Mouse (Mus musculus): ENCODE data around the gene Fbxo22. TPM values are rescaled to one million over a fixed set of nuclear protein-coding genes. Genes with fewer than 3 reads are reported as not detected.

Fbxo22 gene
- polyA plus RNA-seq, 1 experiment = 22.1 TPM

DNA sequence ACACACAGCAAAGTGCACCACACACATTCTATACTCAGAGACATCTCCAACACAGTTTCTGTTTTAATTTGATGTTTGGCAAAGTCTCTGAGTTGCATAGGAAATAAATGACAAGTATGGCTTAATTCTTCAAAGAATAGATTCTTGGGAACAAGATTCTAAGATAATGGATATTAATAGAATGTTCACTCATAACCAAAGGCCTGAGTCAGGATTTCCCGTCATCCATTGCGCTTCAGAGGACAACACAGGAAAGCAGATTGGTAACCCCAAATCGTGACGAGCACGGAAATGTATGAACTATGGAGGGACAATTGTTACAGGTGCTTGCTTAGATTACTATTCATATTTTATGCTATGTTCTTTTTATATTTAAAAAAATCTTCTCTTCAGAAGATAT, 46.3 kb downstream of the Fbxo22 start:
- no peak for TF ChIP-seq TCF12 (IDR thresholded peaks at IDR 0.05; ENCODE audit: insufficient read depth, poor library complexity, severe bottlenecking)
- no peak for TF ChIP-seq MYOG (IDR thresholded peaks at IDR 0.05; ENCODE audit: control insufficient read depth in 1 of 3, insufficient read depth in 1 of 3, insufficient read length in 2 of 3, low read depth in 2 of 3)
- TF ChIP-seq MAX (IDR thresholded peaks at IDR 0.05; ENCODE audit: low read depth) = no peak
- TF ChIP-seq USF1 (IDR thresholded peaks at IDR 0.05; ENCODE audit: low read depth) = no peak
- Histone ChIP-seq H3K4me2 (ENCODE audit: low read depth) (no peak overlapping the region), H3K79me2 (ENCODE audit: control insufficient read depth, insufficient read depth) (no peaks in the 10 kb centered on the region), H3ac (ENCODE audit: control insufficient read depth, insufficient read length) (no peak overlapping the region), H3K4me3 (no peak overlapping the region), H3K27me3 (ENCODE audit: control insufficient read depth, insufficient read depth, insufficient read length) (no peaks in the 10 kb centered on the region), H3K36me3 (ENCODE audit: control insufficient read depth, insufficient read depth) (no peaks in the 10 kb centered on the region)

- Histone ChIP-seq H3K27me3 (ENCODE audit: control insufficient read depth, insufficient read depth, insufficient read length) (no peaks in the 10 kb centered on the region), H3ac (ENCODE audit: control insufficient read depth, insufficient read length) (no peak overlapping the region), H3K4me3 (no peak overlapping the region), H3K79me2 (ENCODE audit: control insufficient read depth, insufficient read depth) (no peaks in the 10 kb centered on the region), H3K4me2 (ENCODE audit: low read depth) (no peak overlapping the region), H3K36me3 (ENCODE audit: control insufficient read depth, insufficient read depth) (no peaks in the 10 kb centered on the region)
- TF ChIP-seq POLR2AphosphoS2 (IDR thresholded peaks at IDR 0.05; ENCODE audit: insufficient read length, low read depth) (no peak), E2F4 (IDR thresholded peaks at IDR 0.05; ENCODE audit: insufficient read depth) (no peak), TCF12 (IDR thresholded peaks at IDR 0.05; ENCODE audit: insufficient read depth, poor library complexity, severe bottlenecking) (no peak), USF1 (IDR thresholded peaks at IDR 0.05; ENCODE audit: low read depth) (no peak), REST (IDR thresholded peaks at IDR 0.05; ENCODE audit: insufficient read depth, insufficient read length) (no peak), POLR2A (IDR thresholded peaks at IDR 0.05; ENCODE audit: insufficient read length, low read depth) (no peak), CEBPB (IDR thresholded peaks at IDR 0.05; ENCODE audit: insufficient read depth, poor library complexity, severe bottlenecking) (no peak), SRF (IDR thresholded peaks at IDR 0.05; ENCODE audit: control insufficient read depth, insufficient read length, low read depth) (no peak), MYOG (IDR thresholded peaks at IDR 0.05; ENCODE audit: control insufficient read depth in 1 of 3, insufficient read depth in 1 of 3, insufficient read length in 2 of 3, low read depth in 2 of 3) (no peak), TCF3 (IDR thresholded peaks at IDR 0.05; ENCODE audit: insufficient read length, low read depth) (no peak), MAX (IDR thresholded peaks at IDR 0.05; ENCODE audit: low read depth) (no peak), MYOD1 (IDR thresholded peaks at IDR 0.05; ENCODE audit: control insufficient read depth in 1 of 3, insufficient read length in 2 of 3, low read depth in 2 of 3) (no peak)
Observed at GRCm38 (mm10) chr9:55255604-55256003, 46.9 kb downstream of the Fbxo22 start.

DNA sequence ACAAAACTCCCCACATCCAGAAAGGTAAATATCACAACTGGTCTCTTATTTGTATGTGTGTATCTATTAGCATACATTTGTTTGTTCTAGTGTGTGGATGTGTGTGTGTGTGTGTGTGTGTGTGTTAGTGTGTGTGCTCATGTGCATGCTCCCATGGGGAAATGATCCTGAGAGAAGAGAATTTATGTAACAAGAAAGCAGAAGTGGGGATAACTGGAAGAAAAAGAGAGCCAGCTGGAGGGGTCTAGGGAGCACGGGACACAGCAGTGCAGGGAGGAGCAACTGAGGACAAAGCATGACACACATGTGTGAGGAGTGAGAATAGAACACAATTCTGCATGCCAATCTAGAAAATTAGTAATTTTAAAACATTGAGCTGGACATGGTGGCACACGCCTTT, 48.4 kb downstream of the Fbxo22 start:
- Histone ChIP-seq H3K27me3 (ENCODE audit: control insufficient read depth, insufficient read depth, insufficient read length) (peaks cover 7% of the 10 kb centered on the region), H3K4me3 (no peak overlapping the region), H3K36me3 (ENCODE audit: control insufficient read depth, insufficient read depth) (no peaks in the 10 kb centered on the region), H3K4me2 (ENCODE audit: low read depth) (no peak overlapping the region), H3ac (ENCODE audit: control insufficient read depth, insufficient read length) (no peak overlapping the region), H3K79me2 (ENCODE audit: control insufficient read depth, insufficient read depth) (no peaks in the 10 kb centered on the region)
- TF ChIP-seq MYOD1 (IDR thresholded peaks at IDR 0.05; ENCODE audit: control insufficient read depth in 1 of 3, insufficient read length in 2 of 3, low read depth in 2 of 3) (no peak), SRF (IDR thresholded peaks at IDR 0.05; ENCODE audit: control insufficient read depth, insufficient read length, low read depth) (no peak), REST (IDR thresholded peaks at IDR 0.05; ENCODE audit: insufficient read depth, insufficient read length) (no peak), USF1 (IDR thresholded peaks at IDR 0.05; ENCODE audit: low read depth) (no peak), MAX (IDR thresholded peaks at IDR 0.05; ENCODE audit: low read depth) (no peak), CEBPB (IDR thresholded peaks at IDR 0.05; ENCODE audit: insufficient read depth, poor library complexity, severe bottlenecking) (no peak), POLR2AphosphoS2 (IDR thresholded peaks at IDR 0.05; ENCODE audit: insufficient read length, low read depth) (no peak), POLR2A (IDR thresholded peaks at IDR 0.05; ENCODE audit: insufficient read length, low read depth) (no peak), TCF3 (IDR thresholded peaks at IDR 0.05; ENCODE audit: insufficient read length, low read depth) (no peak), E2F4 (IDR thresholded peaks at IDR 0.05; ENCODE audit: insufficient read depth) (no peak), MYOG (IDR thresholded peaks at IDR 0.05; ENCODE audit: control insufficient read depth in 1 of 3, insufficient read depth in 1 of 3, insufficient read length in 2 of 3, low read depth in 2 of 3) (no peak), TCF12 (IDR thresholded peaks at IDR 0.05; ENCODE audit: insufficient read depth, poor library complexity, severe bottlenecking) (no peak)

DNA sequence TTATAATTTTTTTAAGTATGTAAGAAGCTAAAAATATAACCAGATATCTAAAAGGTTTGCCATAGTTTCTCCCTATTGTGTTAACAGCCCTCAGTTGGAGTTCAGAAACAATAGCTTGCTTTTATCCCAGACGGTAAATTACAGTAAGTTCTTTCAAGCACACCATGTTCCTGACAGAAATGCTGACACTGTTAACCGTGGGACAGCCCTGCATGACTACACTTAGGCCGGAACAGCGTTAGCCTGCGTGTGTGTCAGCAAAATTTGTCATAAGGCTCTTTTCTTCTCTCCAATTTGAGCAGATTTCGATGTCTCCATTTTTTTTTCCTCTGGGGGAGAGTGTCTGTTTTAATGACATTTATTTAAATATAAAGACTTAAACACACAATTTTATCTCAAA, 51.0 kb downstream of the Fbxo22 start:
- H3K79me2 ChIP-seq (ENCODE audit: control insufficient read depth, insufficient read depth) = no peaks in the 10 kb centered on the region
- H3ac ChIP-seq (ENCODE audit: control insufficient read depth, insufficient read length) = no peak overlapping the region
- H3K4me2 ChIP-seq (ENCODE audit: low read depth) = no peak overlapping the region
- TF ChIP-seq MYOG (IDR thresholded peaks at IDR 0.05; ENCODE audit: control insufficient read depth in 1 of 3, insufficient read depth in 1 of 3, insufficient read length in 2 of 3, low read depth in 2 of 3) (no peak), TCF3 (IDR thresholded peaks at IDR 0.05; ENCODE audit: insufficient read length, low read depth) (no peak)
- H3K4me3 ChIP-seq = no peak overlapping the region
- H3K36me3 ChIP-seq (ENCODE audit: control insufficient read depth, insufficient read depth) = no peaks in the 10 kb centered on the region
- H3K27me3 ChIP-seq (ENCODE audit: control insufficient read depth, insufficient read depth, insufficient read length) = peaks cover 12% of the 10 kb centered on the region

GRCm38 (mm10) chr9:55264356-55265302, 55.9 kb downstream of the Fbxo22 start:
- TF ChIP-seq POLR2A (IDR thresholded peaks at IDR 0.05; ENCODE audit: insufficient read length, low read depth) (no peak), POLR2AphosphoS2 (IDR thresholded peaks at IDR 0.05; ENCODE audit: insufficient read length, low read depth) (no peak), E2F4 (IDR thresholded peaks at IDR 0.05; ENCODE audit: insufficient read depth) (no peak), CEBPB (IDR thresholded peaks at IDR 0.05; ENCODE audit: insufficient read depth, poor library complexity, severe bottlenecking) (no peak), TCF12 (IDR thresholded peaks at IDR 0.05; ENCODE audit: insufficient read depth, poor library complexity, severe bottlenecking) (no peak), TCF3 (IDR thresholded peaks at IDR 0.05; ENCODE audit: insufficient read length, low read depth) (no peak), USF1 (IDR thresholded peaks at IDR 0.05; ENCODE audit: low read depth) (no peak), SRF (IDR thresholded peaks at IDR 0.05; ENCODE audit: control insufficient read depth, insufficient read length, low read depth) (no peak), MYOD1 (IDR thresholded peaks at IDR 0.05; ENCODE audit: control insufficient read depth in 1 of 3, insufficient read length in 2 of 3, low read depth in 2 of 3) (no peak), MAX (IDR thresholded peaks at IDR 0.05; ENCODE audit: low read depth) (no peak), REST (IDR thresholded peaks at IDR 0.05; ENCODE audit: insufficient read depth, insufficient read length) (no peak), MYOG (IDR thresholded peaks at IDR 0.05; ENCODE audit: control insufficient read depth in 1 of 3, insufficient read depth in 1 of 3, insufficient read length in 2 of 3, low read depth in 2 of 3) (no peak)
- H3K4me3 ChIP-seq = no peak overlapping the region
- H3K36me3 ChIP-seq (ENCODE audit: control insufficient read depth, insufficient read depth) = no peaks in the 10 kb centered on the region
- H3K79me2 ChIP-seq (ENCODE audit: control insufficient read depth, insufficient read depth) = no peaks in the 10 kb centered on the region
- no peak overlapping the region for H3ac ChIP-seq (ENCODE audit: control insufficient read depth, insufficient read length)
- no peak overlapping the region for H3K4me2 ChIP-seq (ENCODE audit: low read depth)
- peaks cover 12% of the 10 kb centered on the region for H3K27me3 ChIP-seq (ENCODE audit: control insufficient read depth, insufficient read depth, insufficient read length)

All from myocyte (in vitro differentiated cells).